In the genomic region with DNA sequence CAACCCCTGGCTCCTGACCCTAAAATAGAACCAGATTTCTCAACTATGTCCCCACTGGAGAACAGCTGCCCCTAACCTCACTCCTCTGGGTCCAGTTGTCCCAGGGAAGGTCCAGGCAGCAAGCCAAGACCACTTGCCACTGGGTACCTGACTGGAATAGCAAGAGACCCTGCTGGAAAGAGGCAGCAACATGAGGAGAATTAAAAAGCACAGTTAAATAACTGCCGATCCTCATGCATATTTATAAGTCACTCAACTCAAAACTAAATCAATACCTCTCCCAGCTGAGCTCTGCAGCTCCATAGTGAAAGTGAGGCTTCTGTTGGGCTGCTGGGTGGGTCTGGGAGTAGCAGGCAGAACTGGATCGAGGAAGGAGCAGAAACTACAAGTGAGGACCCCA, we compare ENCODE assay signal across 9 mouse cellular contexts.
A peak's percentile ranks its signal among the peaks of the same experiment; 100 is the strongest.
DNase-seq lines count a peak whose midpoint lies in the region; ATAC-seq and TF ChIP-seq lines count a peak whose summit lies in the region.
"Had no signal": no experiment of that assay in that cellular context is flagged by ENCODE, and none has a peak within 500 bp of the region (broad histone marks: within the 10 kb centered on the region; RNA-seq: fewer than 3 reads in every experiment).

No protein-coding gene starts in this region.

- H3K27me3 ChIP-seq in kidney, adult 2 months (replicated peaks; ENCODE audit: control insufficient read depth, insufficient read depth, low read length): no peaks in the 10 kb centered on the region
- no peaks in the 10 kb centered on the region for H3K27me3 ChIP-seq in kidney, embryonic 16.5 days (ENCODE audit: insufficient read depth, low read length)
- H3K27me3 ChIP-seq: limb, embryonic 12.5 days had no signal

- 76% methylated on average over 2 of the region's 2 CpGs for WGBS in kidney, adult 2 months
- WGBS in kidney, embryonic 16.5 days: 81% methylated on average over 2 of the region's 2 CpGs

- no peak overlapping the region for H3K4me3 ChIP-seq in kidney, adult 2 months (ENCODE audit: insufficient read depth, low read depth, low read length)
- no peak overlapping the region for H3K4me3 ChIP-seq in kidney, embryonic 16.5 days (ENCODE audit: low read length)
- H3K4me3 ChIP-seq: limb, embryonic 12.5 days had no signal

- H3K9me3 ChIP-seq in kidney, embryonic 16.5 days (ENCODE audit: low read length): no peaks in the 10 kb centered on the region
- H3K9me3 ChIP-seq: limb, embryonic 12.5 days had no signal

- H3K36me3 ChIP-seq in kidney, adult 2 months (ENCODE audit: control insufficient read depth, insufficient read depth, low read length): no peaks in the 10 kb centered on the region
- 0 out of 2 replicates have a peak, but pooled peaks cover 3% of the 10 kb centered on the region for H3K36me3 ChIP-seq in kidney, embryonic 16.5 days (ENCODE audit: insufficient read depth, low read length)

- no peak for TF ChIP-seq POLR2A in kidney, adult 2 months (IDR thresholded peaks at IDR 0.05; ENCODE audit: low read depth, low read length)

- intact Hi-C loops in left cerebral cortex, postnatal 4 days (cut with DNase I): no loop called here
- intact Hi-C loops in heart, postnatal 10 days (cut with DNase I): no loop called here

- H3K27ac ChIP-seq in kidney, adult 2 months (ENCODE audit: insufficient read depth, low read depth, low read length): no peak overlapping the region
- no peak overlapping the region for H3K27ac ChIP-seq in kidney, embryonic 16.5 days (ENCODE audit: low read length)
- H3K27ac ChIP-seq: limb, embryonic 12.5 days had no signal

- no peak overlapping the region for H3K4me2 ChIP-seq in kidney, embryonic 16.5 days (replicated peaks; ENCODE audit: low read depth, low read length)
- H3K4me2 ChIP-seq: limb, embryonic 12.5 days had no signal

- no peak overlapping the region for H3K9ac ChIP-seq in kidney, embryonic 16.5 days (replicated peaks; ENCODE audit: low read length)
- H3K9ac ChIP-seq: limb, embryonic 12.5 days had no signal

- no peak for TF ChIP-seq CTCF in kidney, adult 2 months (conservative IDR thresholded peaks at IDR 0.05; ENCODE audit: insufficient read depth, insufficient read length, low read depth, low read length)

- ATAC-seq in kidney, embryonic 16.5 days (ENCODE audit: low FRiP score, low TSS enrichment): no peak

- no peaks in the 10 kb centered on the region for H3K4me1 ChIP-seq in kidney, adult 2 months (ENCODE audit: control insufficient read depth, insufficient read depth, low read length)
- no peaks in the 10 kb centered on the region for H3K4me1 ChIP-seq in kidney, embryonic 16.5 days (ENCODE audit: insufficient read depth, low read length)

- DNase-seq in kidney, adult 2 months: peak; percentile 76
- DNase-seq in kidney, adult 8-10 months: peak; percentile 49 to 75
- DNase-seq in left cerebral cortex, postnatal 4 days: peak; percentile 68
- peak; percentile 37 for DNase-seq in right cerebral cortex, postnatal 25 days
- no peak for DNase-seq in ovary, postnatal 14 days (ENCODE audit: low spot score)
- no peak for DNase-seq in heart, postnatal 10 days
- no peak for DNase-seq in natural killer cell, adult 2 months (ENCODE audit: low spot score in 2 of 2)

Comparison
In these comparisons a context has a peak if more than half of its experiments do, and no peak if none do; other contexts are left out.
1. DNase-seq: peak in kidney, adult 2 months (single experiment), kidney, adult 8-10 months (2 of 2), left cerebral cortex, postnatal 4 days (single experiment) and right cerebral cortex, postnatal 25 days (single experiment); none in ovary, postnatal 14 days (single experiment), heart, postnatal 10 days (0 of 2) and natural killer cell, adult 2 months (0 of 2).